Mouse (Mus musculus): ENCODE data around the gene Cox14.
"Not testable (repeated sequence)": the region's sequence is repeated elsewhere in the genome, so short reads cannot be mapped to it uniquely, and the experiment has no call there.

Cox14 gene

DNA sequence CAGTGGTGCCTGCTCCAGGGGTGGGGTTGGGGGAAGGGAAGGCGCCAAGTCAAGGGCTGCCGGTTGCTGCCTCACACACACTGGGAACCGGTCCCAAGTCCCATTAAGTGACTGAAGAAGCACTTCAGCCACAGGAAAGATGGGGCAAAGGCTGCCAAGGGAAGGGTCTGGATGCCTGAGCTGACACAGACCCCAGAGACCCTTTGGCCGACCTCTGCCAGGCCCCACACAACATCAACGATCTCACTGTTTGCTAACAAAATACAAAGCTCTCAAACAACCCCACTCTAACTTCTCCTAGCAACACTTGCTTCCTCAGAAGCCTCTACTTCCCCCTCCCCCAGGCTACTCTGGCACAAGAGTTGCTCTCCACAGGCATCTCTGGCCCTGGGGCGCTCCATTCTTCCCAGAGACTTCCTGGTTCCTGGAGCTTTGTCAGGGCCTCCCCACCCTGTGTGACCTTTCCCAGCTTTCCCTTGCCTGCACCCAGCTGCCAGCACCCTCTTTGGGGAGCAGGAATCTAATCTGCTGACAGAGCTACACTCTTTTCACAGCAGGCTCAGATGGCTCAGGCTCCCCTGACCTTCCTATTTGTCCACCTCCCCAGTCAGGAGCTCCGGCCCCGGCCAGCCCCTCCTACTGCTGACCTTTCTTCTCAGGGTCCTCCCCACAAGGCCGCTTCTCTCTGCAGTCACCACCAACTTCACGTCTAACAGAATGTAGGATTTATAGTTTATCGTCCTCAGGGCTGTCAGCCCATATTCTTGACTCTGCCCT, 1.7 kb upstream of the Cox14 start:
- no peak for ATAC-seq (ENCODE audit: insufficient number of reproducible peaks, low FRiP score, low TSS enrichment)

DNA sequence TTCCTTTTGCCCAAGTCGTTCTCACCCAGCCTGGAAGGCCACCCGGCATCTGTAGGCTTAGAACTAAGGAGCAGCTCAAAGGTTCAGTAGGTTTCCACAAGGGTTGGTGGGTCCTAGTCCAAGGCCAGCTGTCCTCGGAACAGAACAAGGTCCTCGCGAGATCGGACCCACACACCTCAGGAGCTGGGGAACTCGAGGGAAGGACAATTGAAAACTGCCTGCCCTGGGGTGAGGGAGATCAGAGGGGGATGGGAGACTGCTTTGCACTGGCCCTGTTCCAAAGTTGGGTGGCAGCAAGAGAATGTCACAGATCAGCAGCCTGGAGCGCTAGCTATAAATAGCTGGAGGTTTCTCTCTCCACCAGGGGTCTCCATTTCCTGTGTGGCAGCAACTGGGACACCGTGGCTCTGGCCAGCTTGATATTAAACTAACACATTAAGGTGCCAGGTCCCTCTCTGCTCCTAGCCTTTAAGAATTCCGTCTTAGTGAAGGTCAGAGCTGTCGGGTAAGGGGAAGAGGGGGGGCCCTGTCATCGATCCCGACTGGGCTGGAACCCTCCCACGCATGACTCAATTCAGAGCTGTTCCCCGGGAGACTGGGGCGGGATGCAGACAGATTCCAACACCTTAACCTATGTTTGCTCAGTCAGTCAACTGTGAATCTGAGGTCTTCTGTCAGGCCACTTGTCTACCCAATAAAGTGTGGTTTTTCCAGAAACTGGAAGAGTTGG, 961 bp upstream of the Cox14 start:
- ATAC-seq (ENCODE audit: insufficient number of reproducible peaks, low FRiP score, low TSS enrichment), result no peak

DNA sequence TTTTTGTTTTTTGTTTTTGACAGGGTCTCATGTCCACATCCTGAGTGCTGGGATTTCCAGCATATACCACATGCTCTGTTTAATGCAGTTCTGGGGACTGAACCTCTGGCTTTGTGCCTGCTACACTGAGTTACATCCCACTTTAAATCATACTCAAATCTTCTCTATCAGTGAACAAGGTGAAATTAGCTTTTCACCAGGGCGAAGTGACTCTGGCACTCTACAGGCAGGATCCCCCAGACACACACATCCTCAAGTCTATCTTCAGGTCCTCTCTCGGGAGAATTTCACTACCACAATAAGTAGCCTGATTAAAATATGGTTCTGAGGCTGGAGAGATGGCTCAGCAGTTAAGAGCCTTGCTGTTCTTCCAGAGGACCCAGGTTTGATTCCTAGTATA, 1.1 kb downstream of the Cox14 start:
- no peak for ATAC-seq (ENCODE audit: insufficient number of reproducible peaks, low FRiP score, low TSS enrichment)

DNA sequence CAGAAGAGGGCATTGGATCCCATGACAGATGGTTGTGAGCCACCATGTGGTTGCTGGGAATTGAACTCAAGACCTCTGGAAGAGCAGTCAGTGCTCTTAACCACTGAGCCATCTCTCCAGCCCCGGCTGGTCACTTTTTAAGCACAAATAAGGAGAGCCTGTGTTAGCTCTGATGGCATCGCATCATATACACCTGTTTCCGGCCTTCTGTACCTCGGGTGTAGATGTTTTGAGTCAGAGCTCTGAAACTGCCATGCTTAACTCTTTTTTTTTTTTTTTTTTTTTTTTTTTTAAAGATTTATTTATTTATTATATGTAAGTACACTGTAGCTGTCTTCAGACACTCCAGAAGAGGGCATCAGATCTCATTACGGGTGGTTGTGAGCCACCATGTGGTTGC, 1.6 kb downstream of the Cox14 start:
- ATAC-seq (ENCODE audit: insufficient number of reproducible peaks, low FRiP score, low TSS enrichment), result not testable (repeated sequence)

DNA sequence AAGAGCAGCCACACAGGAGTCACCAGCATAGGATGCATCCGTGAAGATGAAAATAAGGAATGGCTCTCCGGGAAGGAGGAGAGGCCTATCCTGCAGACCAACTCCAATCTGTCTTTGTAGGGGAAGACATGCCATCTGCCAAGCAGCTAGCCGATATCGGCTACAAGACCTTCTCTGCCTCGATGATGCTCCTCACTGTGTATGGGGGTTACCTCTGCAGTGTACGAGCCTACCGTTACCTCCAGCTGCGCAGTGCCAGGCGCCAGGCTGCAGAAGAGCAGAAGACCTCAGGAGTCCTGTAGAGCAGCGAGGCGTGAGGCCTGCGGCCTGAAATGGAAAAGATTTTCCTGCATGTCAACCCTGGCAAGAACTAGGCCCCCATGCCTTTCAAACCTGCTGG, 2.1 kb downstream of the Cox14 start:
- no peak for ATAC-seq (ENCODE audit: insufficient number of reproducible peaks, low FRiP score, low TSS enrichment)

DNA sequence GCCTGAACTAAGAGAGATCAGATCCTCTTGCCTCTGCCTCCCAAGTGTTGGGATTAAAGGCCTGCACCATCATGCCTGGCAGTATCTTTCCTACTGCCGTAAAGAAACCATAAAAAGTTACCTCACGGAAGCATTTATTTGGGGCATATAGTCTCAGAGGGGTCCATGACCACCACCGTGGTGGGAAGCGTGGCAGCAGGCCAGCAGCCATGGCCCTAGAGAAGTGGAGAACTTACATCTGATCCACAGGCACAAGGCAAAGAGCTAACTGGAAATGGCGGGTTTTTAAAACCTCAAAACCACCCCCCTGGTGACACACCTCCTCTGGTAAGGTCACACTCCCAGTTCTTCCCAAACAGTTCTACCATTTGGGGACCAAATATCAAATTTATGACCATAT, 2.8 kb downstream of the Cox14 start:
- ATAC-seq (ENCODE audit: insufficient number of reproducible peaks, low FRiP score, low TSS enrichment), result no peak

DNA sequence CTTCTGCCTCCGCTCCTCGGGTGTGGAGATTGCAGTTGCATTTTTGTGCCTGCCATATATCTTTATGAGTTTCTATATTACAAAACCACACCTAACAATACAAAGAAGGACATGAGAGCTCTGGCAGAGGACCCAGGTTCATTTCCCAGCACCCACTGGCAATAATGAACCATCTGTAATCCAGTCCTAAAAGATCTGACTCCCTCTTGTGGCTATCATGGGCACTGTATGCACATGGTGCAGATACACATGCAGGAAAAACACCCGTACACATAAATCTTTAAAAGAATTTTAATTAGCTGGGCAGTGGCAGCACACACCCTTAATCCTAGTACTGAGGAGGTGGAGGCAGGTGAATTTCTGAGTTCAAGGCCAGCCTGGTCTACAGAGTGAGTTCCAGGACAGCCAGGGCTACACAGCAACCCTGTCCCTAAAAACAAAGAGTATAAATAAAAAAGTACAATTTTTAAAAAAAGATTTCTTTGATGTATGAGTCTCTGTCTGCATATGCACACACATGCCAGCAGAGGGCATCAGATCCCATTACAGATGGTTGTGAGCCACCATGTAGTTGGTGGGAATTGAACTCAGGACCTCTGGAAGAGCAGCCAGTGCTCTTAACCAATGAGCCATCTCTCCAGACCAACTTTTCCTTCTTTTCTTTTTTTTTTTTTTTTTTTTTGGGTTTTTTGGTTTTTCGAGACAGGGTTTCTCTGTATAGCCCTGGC, 3.8 kb downstream of the Cox14 start:
- ATAC-seq (ENCODE audit: insufficient number of reproducible peaks, low FRiP score, low TSS enrichment), result no peak

DNA sequence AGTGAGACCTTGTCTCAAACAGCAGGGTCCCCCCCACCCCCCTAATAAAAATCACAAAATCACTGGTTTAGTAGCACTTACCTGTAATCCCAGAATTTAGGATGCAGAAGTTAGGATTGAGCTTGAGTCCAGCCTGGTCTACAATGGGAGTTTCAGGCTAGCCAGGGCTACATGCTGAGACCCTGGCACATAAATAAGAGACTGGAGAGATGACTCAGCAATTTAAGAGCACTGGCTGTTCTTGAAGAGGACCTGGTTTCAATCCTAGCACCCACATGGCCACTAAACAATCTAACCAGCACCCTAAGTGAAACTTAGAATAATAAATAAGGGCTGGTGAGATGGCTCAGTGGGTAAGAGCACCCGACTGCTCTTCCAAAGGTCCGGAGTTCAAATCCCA, 5.7 kb downstream of the Cox14 start:
- ATAC-seq (ENCODE audit: insufficient number of reproducible peaks, low FRiP score, low TSS enrichment), result no peak

DNA sequence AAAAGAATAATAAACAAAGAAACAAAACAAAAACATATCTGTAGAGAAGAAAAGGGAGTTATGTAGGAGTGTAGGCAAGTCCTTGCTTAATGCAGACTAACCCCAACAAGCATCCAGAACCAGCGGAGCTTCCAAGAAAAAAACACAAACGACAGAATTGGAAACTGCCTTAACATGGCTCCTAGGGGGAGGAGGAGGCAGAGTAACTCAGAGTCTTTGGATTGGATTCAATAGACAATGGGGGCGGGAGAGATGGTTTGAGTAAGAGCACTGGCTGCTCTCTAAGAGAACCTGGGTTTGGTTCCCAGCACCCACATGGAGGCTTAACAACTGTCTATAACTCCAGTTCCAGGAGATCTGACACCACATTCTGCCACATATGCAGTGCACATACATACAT, 6.3 kb downstream of the Cox14 start:
- ATAC-seq (ENCODE audit: insufficient number of reproducible peaks, low FRiP score, low TSS enrichment), result no peak

DNA sequence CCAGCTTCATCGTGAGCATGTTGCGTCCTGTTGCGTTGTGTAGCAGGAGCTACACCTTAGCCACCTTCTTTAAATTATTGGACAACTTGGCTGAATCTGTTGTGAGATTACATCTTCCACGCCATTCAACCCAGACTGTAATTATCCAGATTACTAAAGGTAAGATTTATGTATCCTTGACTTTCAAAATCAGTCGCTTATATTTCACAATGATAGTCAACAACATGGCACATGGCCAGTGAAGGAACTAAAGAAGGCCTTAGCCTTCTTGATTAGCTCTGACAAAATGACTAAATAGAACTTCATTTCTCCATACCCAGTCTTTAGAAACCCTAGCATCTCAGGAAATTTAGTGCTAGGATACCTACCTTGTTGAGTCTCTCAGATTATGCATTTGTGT, 7.8 kb downstream of the Cox14 start:
- no peak for ATAC-seq (ENCODE audit: insufficient number of reproducible peaks, low FRiP score, low TSS enrichment)

DNA sequence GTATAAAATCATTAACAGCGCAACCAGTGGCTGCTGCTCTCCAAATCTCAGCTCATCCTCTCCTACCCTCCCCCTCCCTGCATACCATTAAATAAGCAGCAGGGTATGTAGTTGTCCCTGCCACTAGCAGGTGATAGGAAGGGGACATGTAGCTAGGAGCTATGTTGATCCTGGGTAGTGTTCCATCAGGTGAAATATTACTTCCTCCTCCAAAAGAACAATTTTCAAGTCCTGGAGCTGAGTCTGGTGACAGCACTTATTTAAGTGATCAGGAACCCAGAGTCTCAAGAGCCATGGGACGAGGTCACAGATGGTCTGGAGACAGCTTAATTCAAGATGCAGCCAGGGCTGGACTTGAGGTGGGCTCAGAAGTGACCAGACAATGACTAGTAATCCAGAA, 10.2 kb downstream of the Cox14 start:
- no peak for ATAC-seq (ENCODE audit: insufficient number of reproducible peaks, low FRiP score, low TSS enrichment)

DNA sequence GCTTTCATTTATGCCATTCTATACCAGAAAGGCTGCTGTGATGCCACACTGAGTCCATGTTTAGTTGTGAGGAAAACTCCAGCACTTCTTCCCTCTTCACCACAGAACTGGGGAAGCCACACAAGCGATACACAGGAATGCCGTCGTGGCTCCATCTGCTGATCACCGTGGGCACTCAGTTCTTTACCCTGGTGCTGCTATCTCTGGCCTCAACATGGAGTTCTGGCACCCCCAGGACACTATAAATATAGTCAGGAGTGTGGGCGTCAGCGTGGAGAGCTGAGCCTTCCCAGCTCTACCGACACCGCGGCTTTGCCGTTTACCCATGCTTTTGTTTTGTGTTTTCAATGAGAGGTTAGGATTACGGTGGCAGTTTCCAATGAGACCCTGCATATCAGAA, 11.3 kb downstream of the Cox14 start:
- ATAC-seq (ENCODE audit: insufficient number of reproducible peaks, low FRiP score, low TSS enrichment), result no peak

DNA sequence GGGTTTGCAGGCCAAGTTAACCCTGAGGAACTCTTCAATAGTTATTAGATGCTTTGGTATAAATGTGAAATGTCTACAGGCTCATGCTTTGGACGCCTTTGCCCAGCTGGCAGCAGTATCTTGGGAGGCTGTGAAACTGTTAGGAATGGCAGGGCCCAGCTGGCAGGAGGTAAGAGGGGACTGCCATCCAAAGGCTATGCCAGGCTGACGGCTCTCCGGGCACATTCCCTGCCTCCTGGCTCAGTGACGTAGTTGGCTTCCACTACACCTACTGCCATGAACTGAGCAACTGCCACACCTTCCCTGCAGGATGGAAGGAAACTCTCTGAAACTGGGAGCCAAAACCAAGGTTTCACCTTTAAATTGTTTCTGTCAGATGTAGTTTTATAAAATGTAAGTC, 14.8 kb downstream of the Cox14 start:
- ATAC-seq (ENCODE audit: insufficient number of reproducible peaks, low FRiP score, low TSS enrichment), result no peak

DNA sequence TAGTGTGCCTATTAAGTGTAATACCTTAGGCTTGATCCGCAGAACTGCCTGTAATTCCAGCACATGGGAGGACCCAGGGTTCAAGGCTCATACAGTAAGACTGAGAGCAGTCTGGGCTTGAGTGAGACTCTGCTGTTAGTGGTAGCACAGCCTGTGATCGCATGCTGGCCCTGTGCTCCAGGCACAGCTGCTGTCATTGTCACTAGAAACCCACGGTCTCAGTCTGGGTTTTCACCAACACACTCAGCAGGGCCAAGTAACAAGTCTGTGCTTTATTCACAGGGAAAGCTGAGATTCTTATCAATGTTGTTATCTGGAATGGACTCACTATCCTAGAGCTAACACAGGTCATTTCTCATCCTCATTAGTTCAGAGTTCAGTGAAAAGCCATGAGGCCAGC, 28.8 kb downstream of the Cox14 start:
- ATAC-seq (ENCODE audit: insufficient number of reproducible peaks, low FRiP score, low TSS enrichment), result no peak

DNA sequence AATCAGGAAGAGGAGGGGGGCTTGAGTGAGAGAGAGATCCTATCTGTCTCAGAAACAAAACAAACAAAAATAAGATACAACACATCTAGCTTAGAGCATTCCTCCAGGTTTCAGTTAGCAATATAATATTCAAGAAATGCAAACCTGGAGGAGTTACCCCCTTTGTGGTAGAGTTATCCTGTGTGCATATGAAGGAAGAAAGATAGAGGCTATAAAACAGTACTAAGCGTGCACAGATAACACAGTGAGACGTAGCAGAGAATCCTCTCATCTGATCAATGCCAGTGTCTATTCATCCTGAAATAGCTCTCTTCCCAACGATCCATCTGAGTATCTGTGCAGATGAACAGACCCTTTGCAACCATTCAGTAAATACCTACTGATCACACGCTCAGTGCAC, 42.0 kb downstream of the Cox14 start:
- no peak for ATAC-seq (ENCODE audit: insufficient number of reproducible peaks, low FRiP score, low TSS enrichment)

DNA sequence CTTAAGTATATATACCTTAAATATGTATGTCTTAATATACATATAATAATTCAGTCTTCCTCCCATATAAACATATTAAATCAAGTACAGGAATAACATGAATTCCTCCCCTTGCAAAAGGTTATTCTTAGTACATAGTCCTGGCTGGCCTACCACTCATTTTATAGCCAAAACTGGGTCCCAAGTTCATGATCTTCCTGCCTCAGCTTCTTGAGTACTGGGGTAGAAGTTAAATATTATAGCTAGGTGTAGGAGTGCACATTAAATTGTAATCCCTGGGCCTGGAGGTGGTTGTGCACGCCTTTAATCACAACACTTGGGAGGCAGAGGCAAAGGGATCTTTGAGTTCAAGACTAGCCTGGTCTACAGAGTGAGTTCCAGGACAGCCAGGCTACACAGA, 43.3 kb downstream of the Cox14 start:
- ATAC-seq (ENCODE audit: insufficient number of reproducible peaks, low FRiP score, low TSS enrichment), result no peak

DNA sequence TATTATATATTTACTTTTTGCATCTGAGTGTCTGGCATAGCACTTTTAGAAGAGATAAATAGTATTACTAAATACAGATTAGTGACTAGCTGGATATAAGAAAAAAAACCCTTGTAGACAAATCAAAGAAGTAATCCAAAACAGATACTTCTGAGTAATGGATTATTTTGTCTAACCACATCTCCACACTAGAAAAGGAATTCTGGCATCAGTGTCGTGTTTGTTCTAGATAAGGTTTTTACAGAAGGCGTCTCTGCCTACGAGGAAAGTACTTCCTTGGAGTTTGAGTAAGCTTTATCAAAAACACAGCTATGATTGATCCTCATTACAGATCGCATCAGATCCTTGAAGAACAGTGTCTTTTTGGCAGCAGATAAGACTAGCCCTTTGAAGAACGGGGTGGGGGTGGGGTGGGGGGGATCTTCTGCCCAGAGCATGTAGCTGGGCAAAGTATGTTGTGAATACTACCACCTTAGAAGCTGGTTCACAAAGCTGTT, 45.6 kb downstream of the Cox14 start:
- no peak for ATAC-seq (ENCODE audit: insufficient number of reproducible peaks, low FRiP score, low TSS enrichment)

DNA sequence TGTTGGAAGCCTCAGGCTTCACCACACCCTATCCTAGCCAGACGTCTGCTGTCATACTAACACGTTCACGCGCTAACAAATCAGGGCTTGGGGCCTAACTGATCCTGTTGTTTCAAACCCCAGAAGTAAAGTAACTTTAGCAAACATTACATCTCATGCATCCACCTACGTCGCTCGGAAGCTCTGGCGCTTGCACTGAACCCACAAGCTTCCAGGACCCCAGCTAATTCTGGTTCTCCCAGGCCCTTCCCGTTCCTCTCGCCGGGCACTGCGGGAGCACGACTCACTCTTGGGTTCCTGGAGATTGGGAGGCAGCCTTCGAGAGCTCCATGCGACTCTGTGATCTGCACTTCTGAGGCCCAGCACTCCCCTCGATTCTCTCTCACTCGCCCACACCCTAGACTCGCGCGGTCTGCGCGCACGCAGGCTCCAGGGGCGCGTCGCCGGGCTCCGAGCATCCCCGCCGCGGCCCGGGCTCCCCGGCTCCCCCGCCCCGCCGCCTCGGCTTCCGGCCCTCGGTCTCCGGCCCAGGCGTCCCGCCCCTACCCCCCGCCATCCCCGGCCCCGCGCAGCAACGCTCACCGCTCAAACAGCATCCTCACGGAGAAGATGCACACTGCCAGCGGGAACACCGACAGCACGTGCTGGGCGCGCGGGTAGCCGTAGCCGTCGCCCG, 46.3 kb downstream of the Cox14 start:
- ATAC-seq (ENCODE audit: insufficient number of reproducible peaks, low FRiP score, low TSS enrichment), result peak; percentile 53; the same call in 1 of the 2 replicates

DNA sequence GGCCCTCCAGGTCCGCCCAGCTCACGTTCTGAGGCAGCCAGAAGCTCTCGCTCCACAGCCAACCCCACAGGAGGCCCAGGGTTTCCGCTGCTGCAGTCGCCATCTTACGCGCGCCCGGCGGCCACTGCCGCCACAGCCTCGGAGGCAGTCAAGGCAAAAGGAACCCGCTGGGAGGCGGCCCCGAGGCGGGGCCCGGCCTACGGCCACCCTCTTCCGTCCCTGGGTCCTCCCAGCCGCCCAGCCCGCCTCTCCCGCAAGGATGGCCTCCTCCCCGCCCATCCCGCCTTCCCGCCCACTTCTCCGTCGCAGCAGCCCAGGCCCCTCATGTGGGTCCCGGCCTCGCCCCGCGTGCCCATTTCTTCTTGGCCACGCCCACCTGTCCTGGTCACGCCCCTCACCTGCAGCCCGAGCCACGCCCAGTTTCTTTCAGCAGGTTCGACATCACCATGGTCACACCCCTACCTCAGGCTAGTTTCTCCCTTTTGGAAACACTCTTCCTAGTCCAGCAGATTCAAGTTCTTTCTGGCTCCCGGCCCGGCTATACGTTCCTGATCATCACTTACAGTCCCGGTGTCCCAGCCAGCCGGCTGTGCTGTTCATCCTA, 47.0 kb downstream of the Cox14 start:
- ATAC-seq (ENCODE audit: insufficient number of reproducible peaks, low FRiP score, low TSS enrichment), result peak; percentile 80

DNA sequence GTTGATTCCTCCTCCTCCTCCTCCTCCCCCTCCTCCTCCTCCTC, 47.3 kb downstream of the Cox14 start, which contains the start of gene Cers5:
Gene Cers5, minus strand, starts transcription at position 5 of the 44 bp plus-strand sequence.
- ATAC-seq (ENCODE audit: insufficient number of reproducible peaks, low FRiP score, low TSS enrichment), result not testable (repeated sequence)

DNA sequence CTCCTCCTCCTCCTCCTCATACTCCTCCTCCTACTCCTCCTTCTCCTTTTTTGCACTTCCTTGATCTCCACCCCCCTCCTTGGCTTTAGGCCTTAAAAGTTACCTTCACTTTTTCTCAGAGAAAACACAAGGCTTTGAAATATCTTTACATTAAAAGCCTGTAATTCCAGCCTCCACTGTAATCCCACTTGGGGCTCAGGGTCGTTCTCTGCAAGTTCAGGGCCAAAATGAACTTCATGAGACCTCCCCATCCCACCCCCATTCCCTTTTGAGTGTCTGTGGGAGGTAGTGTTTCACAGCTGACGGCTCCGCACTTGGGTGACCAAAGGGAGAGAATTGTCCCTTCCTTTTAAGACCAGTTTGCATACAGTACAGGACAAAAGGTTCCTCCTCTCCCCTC, 47.5 kb downstream of the Cox14 start:
- no peak for ATAC-seq (ENCODE audit: insufficient number of reproducible peaks, low FRiP score, low TSS enrichment)
